Comparison of ENCODE assay signal across 27 mouse cellular contexts in genomic region chr4:70321586-70321985, GRCm38 (mm10).
DNase-seq lines count a peak whose midpoint lies in the region; ATAC-seq and TF ChIP-seq lines count a peak whose summit lies in the region.
"Had no signal": no experiment of that assay in that cellular context is flagged by ENCODE, and none has a peak within 500 bp of the region (broad histone marks: within the 10 kb centered on the region; RNA-seq: fewer than 3 reads in every experiment).

No protein-coding gene starts in this region.

- no peak overlapping the region for H3K4me2 ChIP-seq in hindbrain, embryonic 16.5 days (ENCODE audit: low read length)
- H3K4me2 ChIP-seq: embryonic facial prominence, embryonic 12.5 days; embryonic facial prominence, embryonic 15.5 days; forebrain, embryonic 12.5 days; forebrain, embryonic 15.5 days; heart, embryonic 13.5 days; hindbrain, embryonic 14.5 days had no signal

- POLR2A ChIA-PET in Patski (lab: Charles Lee), result no interaction called here

- no peaks in the 10 kb centered on the region for H3K4me1 ChIP-seq in hindbrain, embryonic 16.5 days (ENCODE audit: control insufficient read depth, insufficient read depth, low read depth, low read length)
- H3K4me1 ChIP-seq: embryonic facial prominence, embryonic 12.5 days; embryonic facial prominence, embryonic 15.5 days; forebrain, embryonic 12.5 days; heart, embryonic 13.5 days had no signal

- H3K4me3 ChIP-seq in layer of hippocampus, adult 2 months, result no peak overlapping the region
- no peak overlapping the region for H3K4me3 ChIP-seq in C2C12 (ENCODE audit: insufficient read depth, poor library complexity, severe bottlenecking)
- H3K4me3 ChIP-seq in hindbrain, embryonic 16.5 days (ENCODE audit: low read length), result no peak overlapping the region
- H3K4me3 ChIP-seq: embryonic facial prominence, embryonic 12.5 days; embryonic facial prominence, embryonic 15.5 days; forebrain, embryonic 12.5 days; forebrain, embryonic 15.5 days; heart, embryonic 13.5 days had no signal

- H3K36me3 ChIP-seq in C2C12 (ENCODE audit: control insufficient read depth, insufficient read depth), result peaks cover 11% of the 10 kb centered on the region
- H3K36me3 ChIP-seq in hindbrain, embryonic 16.5 days (ENCODE audit: control insufficient read depth, insufficient read depth, low read length), result no peaks in the 10 kb centered on the region

- ATAC-seq in Patski, result peak; percentile 65
- ATAC-seq in hindbrain, embryonic 16.5 days, result no peak
- ATAC-seq: CD4-positive, CD25-positive, alpha-beta regulatory T cell, adult 4 months; forebrain, embryonic 15.5 days; intestine, postnatal 0 days had no signal

- in situ Hi-C loops in Patski (cut with MboI; ENCODE audit: low pct_unique_long_range_greater_than_20kb), result loop anchor here (25.0 kb wide), 1 partner anchor 1134 kb away; no protein-coding TSS in a partner anchor

- H3K79me2 ChIP-seq in C2C12 (ENCODE audit: control insufficient read depth, insufficient read depth), result no peaks in the 10 kb centered on the region

- no peaks in the 10 kb centered on the region for H3K79me3 ChIP-seq in C2C12 (ENCODE audit: low read depth)

- 92% methylated on average over 1 of the region's 1 CpGs for WGBS in hindbrain, embryonic 16.5 days

- CTCF ChIA-PET in Patski (lab: Charles Lee), result interaction anchor here (0.6 to 1.7 kb wide), 2 partner anchors 10 to 13 kb away, joined by 3 read pairs; no protein-coding TSS in a partner anchor

- H3K27me3 ChIP-seq in C2C12 (ENCODE audit: control insufficient read depth, insufficient read depth, insufficient read length), result no peaks in the 10 kb centered on the region
- H3K27me3 ChIP-seq in Patski, result no peaks in the 10 kb centered on the region
- H3K27me3 ChIP-seq in hindbrain, embryonic 16.5 days (replicated peaks; ENCODE audit: control insufficient read depth, insufficient read depth, low read length), result no peaks in the 10 kb centered on the region
- H3K27me3 ChIP-seq: embryonic facial prominence, embryonic 12.5 days; embryonic facial prominence, embryonic 15.5 days; forebrain, embryonic 12.5 days; forebrain, embryonic 15.5 days; heart, embryonic 13.5 days had no signal

- no peak for TF ChIP-seq CTCF in layer of hippocampus, adult 2 months (conservative IDR thresholded peaks at IDR 0.05)
- TF ChIP-seq CTCF in C2C12 (IDR thresholded peaks at IDR 0.05; ENCODE audit: control insufficient read depth, insufficient read depth, insufficient read length) (no peak), Patski (IDR thresholded peaks at IDR 0.05) (no peak)

- no peak overlapping the region for H3K9ac ChIP-seq in hindbrain, embryonic 16.5 days (ENCODE audit: low read depth, low read length)
- H3K9ac ChIP-seq: embryonic facial prominence, embryonic 12.5 days; embryonic facial prominence, embryonic 15.5 days; forebrain, embryonic 12.5 days; forebrain, embryonic 15.5 days; heart, embryonic 13.5 days; hindbrain, embryonic 14.5 days had no signal

- no peak overlapping the region for H3ac ChIP-seq in C2C12 (ENCODE audit: control insufficient read depth, insufficient read length, low read depth)

- no peak for DNase-seq in layer of hippocampus, adult 2 months (ENCODE audit: low spot score in 2 of 2)
- DNase-seq in layer of hippocampus, postnatal 25 days (ENCODE audit: extremely low spot score in 1 of 2, low spot score in 1 of 2), result no peak
- no peak for DNase-seq in Patski (ENCODE audit: low read depth, low spot score)
- DNase-seq in layer of hippocampus, adult 9-10 months (ENCODE audit: low spot score), result no peak
- DNase-seq in yolk sac, embryonic 10.5 days (ENCODE audit: low spot score), result no peak
- DNase-seq: adrenal gland, adult 2 months; adrenal gland, postnatal 14 days; B cell, adult 2 months; cerebellum, adult 11 months; cerebellum, adult 2 months; cerebellum, adult 9-11 months; cerebellum, postnatal 25 days; gastrocnemius, postnatal 14 days; heart, adult 18-20 months; heart, postnatal 14 days; heart, postnatal 4 days; kidney, adult 2 months had no signal

- peak overlapping the region; percentile 21; the same call in 1 of the 2 replicates for H3K27ac ChIP-seq in layer of hippocampus, adult 2 months
- no peak overlapping the region for H3K27ac ChIP-seq in hindbrain, embryonic 16.5 days (ENCODE audit: low read depth, low read length)
- H3K27ac ChIP-seq: embryonic facial prominence, embryonic 12.5 days; embryonic facial prominence, embryonic 15.5 days; forebrain, embryonic 12.5 days; forebrain, embryonic 15.5 days; heart, embryonic 13.5 days; hindbrain, embryonic 14.5 days had no signal

- H3K9me3 ChIP-seq in hindbrain, embryonic 16.5 days (ENCODE audit: control insufficient read depth, low read length), result no peaks in the 10 kb centered on the region
- H3K9me3 ChIP-seq: embryonic facial prominence, embryonic 12.5 days; embryonic facial prominence, embryonic 15.5 days; forebrain, embryonic 12.5 days; forebrain, embryonic 15.5 days; heart, embryonic 13.5 days had no signal

TF ChIP-seq in C2C12, 6 proteins besides CTCF, POLR2A, EP300 and RAD21:
- TF ChIP-seq FOSL1 (IDR thresholded peaks at IDR 0.05; ENCODE audit: insufficient read depth, low read length, poor library complexity, severe bottlenecking) (no peak), MYOG (IDR thresholded peaks at IDR 0.05; ENCODE audit: control insufficient read depth, extremely low read depth, insufficient read length) (no peak), CEBPB (IDR thresholded peaks at IDR 0.05; ENCODE audit: low read depth) (no peak), USF1 (IDR thresholded peaks at IDR 0.05; ENCODE audit: low read depth) (no peak), MYOD1 (IDR thresholded peaks at IDR 0.05; ENCODE audit: control insufficient read depth, insufficient read length, low read depth) (peak; percentile 58), MAX (IDR thresholded peaks at IDR 0.05) (no peak)
